Mouse (Mus musculus): ENCODE measurements around the gene Slf2. TPM values are rescaled to one million over a fixed set of nuclear protein-coding genes. Genes with fewer than 3 reads are reported as not detected.

The Slf2 gene
- polyA plus RNA-seq, 1 experiment = 57.2 TPM

- no peaks in the 10 kb centered on the region for H3K36me3 ChIP-seq (ENCODE audit: control insufficient read depth, insufficient read depth, low read length, poor library complexity, severe bottlenecking)
- TF ChIP-seq POLR2A (IDR thresholded peaks at IDR 0.05; ENCODE audit: insufficient read depth, low read length) (no peak), CTCF (IDR thresholded peaks at IDR 0.05; ENCODE audit: low read depth, low read length) (no peak), EP300 (IDR thresholded peaks at IDR 0.05; ENCODE audit: insufficient read depth, low read depth, low read length) (no peak)
- no peak overlapping the region for H3K9ac ChIP-seq (ENCODE audit: low read depth, poor library complexity, severe bottlenecking)
- H3K27me3 ChIP-seq (ENCODE audit: control insufficient read depth, insufficient read depth, low read length, poor library complexity, severe bottlenecking) = no peaks in the 10 kb centered on the region
- no peaks in the 10 kb centered on the region for H3K9me3 ChIP-seq (replicated peaks; ENCODE audit: control insufficient read depth, insufficient read depth, low read length, poor library complexity, severe bottlenecking)
- no peak overlapping the region for H3K27ac ChIP-seq (ENCODE audit: insufficient read depth, low read length)
- H3K4me3 ChIP-seq (ENCODE audit: low read depth, low read length) = no peak overlapping the region
- peaks cover 6% of the 10 kb centered on the region for H3K4me1 ChIP-seq (ENCODE audit: control insufficient read depth, insufficient read depth, low read length)
Measured at GRCm38 (mm10) chr19:44904141-44904720, 26.7 kb upstream of the Slf2 start.

DNA sequence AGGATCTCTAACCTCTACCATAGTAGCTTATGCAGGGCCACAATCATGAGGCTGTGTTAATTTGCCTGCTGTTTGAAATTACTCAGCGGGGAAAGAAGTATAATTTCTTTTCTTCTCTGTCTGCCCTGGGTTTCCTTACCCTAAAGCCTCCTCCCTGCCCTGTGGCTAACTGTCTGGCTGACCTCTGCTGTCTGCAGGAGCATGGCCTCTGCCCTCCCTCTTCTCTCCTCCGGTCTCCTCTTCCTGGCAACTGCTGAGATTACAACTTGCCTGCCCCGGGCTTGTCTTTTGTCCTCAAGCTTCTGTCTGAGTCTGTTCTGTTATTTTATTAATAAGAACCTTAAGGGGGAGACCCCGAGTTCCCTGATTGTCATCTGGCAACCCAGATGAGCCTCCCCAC lies 25.6 kb upstream of the Slf2 start:
- H3K9me3 ChIP-seq (replicated peaks; ENCODE audit: control insufficient read depth, insufficient read depth, low read length, poor library complexity, severe bottlenecking) = no peaks in the 10 kb centered on the region
- peaks cover 6% of the 10 kb centered on the region for H3K4me1 ChIP-seq (ENCODE audit: control insufficient read depth, insufficient read depth, low read length)
- no peaks in the 10 kb centered on the region for H3K27me3 ChIP-seq (ENCODE audit: control insufficient read depth, insufficient read depth, low read length, poor library complexity, severe bottlenecking)
- TF ChIP-seq CTCF (IDR thresholded peaks at IDR 0.05; ENCODE audit: low read depth, low read length) (no peak), EP300 (IDR thresholded peaks at IDR 0.05; ENCODE audit: insufficient read depth, low read depth, low read length) (no peak), POLR2A (IDR thresholded peaks at IDR 0.05; ENCODE audit: insufficient read depth, low read length) (no peak)
- H3K36me3 ChIP-seq (ENCODE audit: control insufficient read depth, insufficient read depth, low read length, poor library complexity, severe bottlenecking) = no peaks in the 10 kb centered on the region
- no peak overlapping the region for H3K27ac ChIP-seq (ENCODE audit: insufficient read depth, low read length)
- H3K9ac ChIP-seq (ENCODE audit: low read depth, poor library complexity, severe bottlenecking) = no peak overlapping the region
- no peak overlapping the region for H3K4me3 ChIP-seq (ENCODE audit: low read depth, low read length)

DNA sequence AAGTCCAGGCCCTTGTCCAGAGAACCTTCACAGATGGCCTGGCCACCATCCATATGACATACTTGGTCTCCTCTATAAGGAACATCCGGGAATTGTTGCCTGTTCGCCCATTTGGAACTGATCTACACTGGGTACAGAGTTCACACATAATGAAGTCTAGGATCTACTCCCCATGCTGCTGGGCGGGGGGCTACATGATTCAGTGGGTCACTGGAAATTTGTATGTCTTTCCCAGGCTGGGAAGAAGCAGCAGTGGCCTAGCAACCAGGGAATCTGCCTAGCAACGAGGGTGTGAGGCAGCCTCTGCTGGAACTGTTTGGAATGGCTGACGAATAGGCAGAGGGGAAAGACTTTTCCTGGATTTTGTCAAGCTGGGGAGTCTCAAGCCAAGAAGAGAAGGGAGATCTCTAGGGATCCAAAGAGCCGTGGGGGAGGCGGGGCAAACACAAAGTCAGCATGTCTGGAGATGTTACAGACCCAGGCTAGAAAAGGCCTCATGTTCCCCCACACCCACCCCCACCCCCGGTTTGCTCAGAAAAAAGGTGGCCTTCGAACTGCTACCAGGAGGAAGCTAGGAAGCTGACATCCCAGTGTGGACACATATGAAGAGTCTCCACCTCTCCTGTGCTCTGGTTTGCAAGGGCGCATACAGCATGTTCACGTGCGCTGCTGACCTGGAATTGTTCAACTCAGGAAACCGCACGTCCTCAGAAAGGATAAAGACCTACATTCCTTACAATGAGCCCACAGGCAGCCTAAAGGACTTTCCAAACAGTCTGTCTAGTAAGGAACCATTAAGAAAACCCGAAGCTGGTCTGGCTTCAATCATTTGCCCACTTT lies 22.9 kb upstream of the Slf2 start:
- Histone ChIP-seq H3K9me3 (replicated peaks; ENCODE audit: control insufficient read depth, insufficient read depth, low read length, poor library complexity, severe bottlenecking) (no peaks in the 10 kb centered on the region), H3K27ac (ENCODE audit: insufficient read depth, low read length) (no peak overlapping the region), H3K4me1 (ENCODE audit: control insufficient read depth, insufficient read depth, low read length) (peaks cover 6% of the 10 kb centered on the region), H3K27me3 (ENCODE audit: control insufficient read depth, insufficient read depth, low read length, poor library complexity, severe bottlenecking) (no peaks in the 10 kb centered on the region), H3K36me3 (ENCODE audit: control insufficient read depth, insufficient read depth, low read length, poor library complexity, severe bottlenecking) (no peaks in the 10 kb centered on the region), H3K4me3 (ENCODE audit: low read depth, low read length) (no peak overlapping the region; the same call in 1 of the 2 replicates), H3K9ac (ENCODE audit: low read depth, poor library complexity, severe bottlenecking) (no peak overlapping the region)
- no peak for TF ChIP-seq POLR2A (IDR thresholded peaks at IDR 0.05; ENCODE audit: insufficient read depth, low read length)
- no peak for TF ChIP-seq EP300 (IDR thresholded peaks at IDR 0.05; ENCODE audit: insufficient read depth, low read depth, low read length)
- TF ChIP-seq CTCF (IDR thresholded peaks at IDR 0.05; ENCODE audit: low read depth, low read length) = no peak

DNA sequence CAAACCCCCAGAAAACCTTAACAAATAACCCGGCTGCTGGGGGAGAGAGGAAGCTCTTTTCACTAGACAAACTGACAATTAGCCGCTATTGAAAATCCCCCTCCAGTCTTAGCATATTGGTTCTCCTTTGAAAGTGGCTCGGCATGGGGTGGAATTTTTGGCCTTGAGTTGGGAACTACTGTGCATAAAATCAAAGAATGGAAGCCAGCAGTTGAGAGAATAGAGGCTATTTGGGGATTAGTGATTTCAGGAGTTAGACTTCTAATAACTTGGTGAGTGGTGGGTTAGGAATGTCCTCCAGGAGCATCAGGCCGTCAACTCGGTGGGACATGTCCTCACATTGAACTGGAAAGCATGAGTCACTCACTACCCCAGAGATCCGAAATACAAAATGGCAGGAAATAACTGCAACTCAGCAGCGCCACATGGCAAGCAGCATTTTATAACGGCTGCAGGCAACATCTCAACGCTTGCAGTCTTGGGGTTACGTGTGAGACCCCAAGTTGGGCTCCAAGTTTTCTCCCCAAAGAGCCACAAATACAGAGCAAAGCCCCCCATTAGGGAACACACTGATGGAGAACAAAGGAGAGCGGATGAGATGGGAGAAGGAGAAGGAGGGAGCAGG lies 22.0 kb upstream of the Slf2 start:
- no peak overlapping the region for H3K4me3 ChIP-seq (ENCODE audit: low read depth, low read length)
- H3K4me1 ChIP-seq (ENCODE audit: control insufficient read depth, insufficient read depth, low read length) = peaks cover 5% of the 10 kb centered on the region
- H3K36me3 ChIP-seq (ENCODE audit: control insufficient read depth, insufficient read depth, low read length, poor library complexity, severe bottlenecking) = no peaks in the 10 kb centered on the region
- H3K9ac ChIP-seq (ENCODE audit: low read depth, poor library complexity, severe bottlenecking) = no peak overlapping the region
- no peak overlapping the region for H3K27ac ChIP-seq (ENCODE audit: insufficient read depth, low read length)
- no peak for TF ChIP-seq POLR2A (IDR thresholded peaks at IDR 0.05; ENCODE audit: insufficient read depth, low read length)
- no peak for TF ChIP-seq EP300 (IDR thresholded peaks at IDR 0.05; ENCODE audit: insufficient read depth, low read depth, low read length)
- no peak for TF ChIP-seq CTCF (IDR thresholded peaks at IDR 0.05; ENCODE audit: low read depth, low read length)
- no peaks in the 10 kb centered on the region for H3K9me3 ChIP-seq (replicated peaks; ENCODE audit: control insufficient read depth, insufficient read depth, low read length, poor library complexity, severe bottlenecking)
- H3K27me3 ChIP-seq (ENCODE audit: control insufficient read depth, insufficient read depth, low read length, poor library complexity, severe bottlenecking) = no peaks in the 10 kb centered on the region

- H3K4me1 ChIP-seq (ENCODE audit: control insufficient read depth, insufficient read depth, low read length) = no peaks in the 10 kb centered on the region
- TF ChIP-seq CTCF (IDR thresholded peaks at IDR 0.05; ENCODE audit: low read depth, low read length) (no peak), POLR2A (IDR thresholded peaks at IDR 0.05; ENCODE audit: insufficient read depth, low read length) (no peak), EP300 (IDR thresholded peaks at IDR 0.05; ENCODE audit: insufficient read depth, low read depth, low read length) (no peak)
- no peak overlapping the region for H3K4me3 ChIP-seq (ENCODE audit: low read depth, low read length)
- no peaks in the 10 kb centered on the region for H3K9me3 ChIP-seq (replicated peaks; ENCODE audit: control insufficient read depth, insufficient read depth, low read length, poor library complexity, severe bottlenecking)
- no peaks in the 10 kb centered on the region for H3K27me3 ChIP-seq (ENCODE audit: control insufficient read depth, insufficient read depth, low read length, poor library complexity, severe bottlenecking)
- no peaks in the 10 kb centered on the region for H3K36me3 ChIP-seq (ENCODE audit: control insufficient read depth, insufficient read depth, low read length, poor library complexity, severe bottlenecking)
- no peak overlapping the region for H3K27ac ChIP-seq (ENCODE audit: insufficient read depth, low read length)
- H3K9ac ChIP-seq (ENCODE audit: low read depth, poor library complexity, severe bottlenecking) = no peak overlapping the region
Measured at GRCm38 (mm10) chr19:44914481-44915249, 16.3 kb upstream of the Slf2 start.
